Mouse (Mus musculus): Measurements from ENCODE around the gene Apold1.
A peak's percentile ranks its signal among the peaks of the same experiment; 100 is the strongest.

Gene Apold1

DNA sequence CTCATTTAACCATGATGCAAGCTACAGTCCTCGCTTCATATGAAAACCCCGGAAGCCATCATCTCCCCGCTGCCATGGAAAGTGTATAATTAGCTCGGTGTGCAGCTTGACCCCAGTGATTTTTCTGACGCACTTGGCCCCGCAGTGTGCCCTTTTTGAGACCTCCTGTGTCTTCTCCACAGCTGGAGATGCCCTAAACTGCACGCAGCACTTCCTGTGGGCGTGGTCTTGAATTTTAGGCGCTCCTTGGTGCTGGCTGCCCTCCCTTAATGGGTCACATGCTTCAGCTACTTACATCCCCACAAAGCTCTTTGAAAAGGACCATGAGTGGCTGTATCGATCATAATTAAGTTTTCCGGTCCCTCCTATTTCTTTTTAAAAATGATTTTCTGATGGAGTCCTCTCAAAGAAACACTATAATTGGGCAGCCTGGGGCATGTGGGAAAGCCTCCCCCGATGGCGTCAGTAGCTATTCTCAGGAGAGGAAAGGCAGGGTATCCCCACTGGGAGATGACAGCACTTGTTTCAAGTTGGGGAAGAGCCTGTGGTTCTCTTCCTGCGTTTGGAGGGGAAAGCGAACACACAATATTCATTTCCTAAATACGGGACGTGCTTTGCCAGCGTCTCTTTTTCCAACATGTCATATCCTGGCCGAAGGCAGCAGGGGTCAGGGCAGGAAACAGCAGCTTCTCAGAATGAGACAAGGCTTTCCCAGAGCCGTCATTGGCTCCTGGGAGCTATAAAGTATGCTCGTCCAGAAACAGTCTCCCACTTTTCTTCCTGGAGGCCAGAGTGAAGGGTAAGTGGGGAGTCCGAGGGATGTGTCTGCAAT is at the start of gene Apold1:
TSS of gene Apold1 (plus strand) at position 488 of the 832 bp plus-strand sequence.
- DNase-seq (ENCODE audit: inconsistent ontology term): no peak

GRCm38 (mm10) chr6:134932486-134933206 is 48.9 kb upstream of the Apold1 start:
- no peak for DNase-seq (ENCODE audit: inconsistent ontology term)

DNA sequence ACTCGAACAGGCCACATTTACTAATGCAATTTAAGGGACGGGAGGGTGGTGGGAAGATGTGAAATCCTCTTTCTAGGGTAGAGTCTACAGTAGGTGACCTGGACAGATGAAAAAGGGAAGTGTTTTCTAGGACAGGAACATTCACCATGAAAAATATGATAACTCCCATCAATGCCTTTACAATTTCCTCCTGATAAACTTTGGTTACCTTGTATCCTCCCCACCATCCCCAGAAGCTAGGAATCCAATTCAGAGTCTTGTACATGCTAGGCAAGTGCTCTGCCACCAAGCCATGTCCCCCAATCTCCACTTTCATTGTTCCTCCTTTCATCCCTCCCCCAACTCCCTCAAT is 48.3 kb upstream of the Apold1 start:
- no peak for DNase-seq (ENCODE audit: inconsistent ontology term)

GRCm38 (mm10) chr6:134934305-134934704 is 47.2 kb upstream of the Apold1 start:
- no peak for DNase-seq (ENCODE audit: inconsistent ontology term)

- DNase-seq (ENCODE audit: inconsistent ontology term): no peak
These were observed 41.7 kb upstream of the Apold1 start for GRCm38 (mm10) chr6:134939781-134940180.

DNA sequence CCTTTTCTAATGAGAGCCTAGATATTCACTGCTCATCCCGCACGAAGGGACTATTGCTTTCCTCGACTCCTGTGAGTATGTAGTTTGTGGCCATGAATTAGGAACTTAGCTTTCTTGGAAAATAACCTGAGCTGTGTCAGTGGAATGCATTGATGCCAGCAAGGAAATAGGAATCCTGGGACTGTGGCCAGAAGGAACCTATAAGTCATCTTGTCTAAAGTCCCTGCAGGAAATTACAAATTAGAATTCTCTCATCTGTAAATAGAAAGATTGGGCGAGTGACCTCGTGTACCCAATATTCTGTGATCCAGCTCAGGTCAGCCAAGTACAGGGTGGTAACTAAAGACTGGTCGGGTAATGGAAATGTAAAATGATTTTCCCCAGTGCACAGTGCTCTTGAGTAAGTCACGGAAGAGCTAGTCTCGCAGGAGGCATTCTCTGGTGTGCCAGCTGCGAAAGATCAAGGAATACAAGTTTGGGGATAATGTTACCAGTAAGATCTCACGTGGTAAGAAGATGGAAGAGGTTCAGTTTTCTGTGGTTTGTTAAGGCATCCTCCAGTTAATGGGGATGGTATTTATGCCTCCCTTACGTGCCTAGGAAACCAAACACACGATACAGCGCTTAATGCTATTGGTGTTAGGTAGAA is 37.6 kb upstream of the Apold1 start:
- peak; percentile 31 for DNase-seq (ENCODE audit: inconsistent ontology term)

GRCm38 (mm10) chr6:134946054-134946453 is 35.5 kb upstream of the Apold1 start:
- peak; percentile 72 for DNase-seq (ENCODE audit: inconsistent ontology term)

DNA sequence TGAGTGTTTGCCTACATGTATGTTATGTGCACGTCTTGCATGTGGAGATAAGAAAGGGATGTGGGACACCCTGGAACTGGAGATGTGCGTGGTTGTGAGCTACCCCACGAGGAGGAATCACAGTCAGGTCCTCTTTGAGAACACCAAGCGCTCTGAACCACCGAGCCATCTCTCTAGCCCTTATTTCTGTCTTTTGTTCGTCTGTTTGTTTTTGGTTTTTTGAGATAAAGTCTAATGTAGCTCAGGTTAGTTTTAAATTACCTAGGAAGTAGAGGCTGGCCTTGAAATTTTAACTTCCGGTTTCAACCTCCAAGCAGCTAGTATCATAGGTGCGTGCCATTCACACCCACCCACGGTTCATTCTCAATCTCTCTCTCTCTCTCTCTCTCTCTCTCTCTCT is 34.7 kb upstream of the Apold1 start:
- no peak for DNase-seq (ENCODE audit: inconsistent ontology term)

DNA sequence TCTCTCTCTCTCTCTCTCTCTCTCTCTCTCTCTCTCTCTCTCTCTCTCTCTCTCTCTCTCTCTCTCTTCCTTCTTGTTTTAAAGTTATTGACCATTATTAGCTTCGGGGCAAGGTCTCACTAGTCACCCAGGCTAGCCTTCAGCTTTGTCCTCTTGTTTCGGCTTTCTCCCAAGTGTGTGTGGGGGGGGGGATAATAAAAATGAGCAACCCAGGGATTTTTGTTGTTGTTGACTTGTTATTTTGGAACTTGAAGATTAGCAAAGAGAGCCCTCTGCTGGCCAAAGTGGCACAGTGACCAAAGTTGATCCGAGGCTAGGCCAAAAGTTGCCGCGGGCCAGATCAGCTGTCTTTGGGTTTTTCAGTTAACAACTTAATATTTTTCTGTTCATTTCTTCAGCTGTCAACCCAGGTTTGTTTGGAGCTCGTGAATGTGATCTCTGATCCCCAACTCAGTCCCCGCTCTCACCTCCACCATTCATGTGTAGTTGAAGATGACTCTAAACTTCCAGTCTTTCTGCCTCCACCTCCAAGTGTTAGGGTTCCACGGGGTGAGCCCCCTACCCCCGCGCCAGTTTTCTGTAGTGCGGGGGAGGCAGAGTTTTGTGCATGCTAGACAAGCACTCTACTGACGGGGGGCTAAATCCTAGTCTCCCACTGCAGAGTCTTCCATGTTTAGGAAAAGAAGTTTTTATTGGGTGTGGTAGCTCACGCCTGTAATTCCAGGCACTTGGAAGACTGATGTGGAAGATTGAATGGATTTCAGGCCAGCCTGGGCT is 34.0 kb upstream of the Apold1 start:
- peak; percentile 83 for DNase-seq (ENCODE audit: inconsistent ontology term)

- no peak for DNase-seq (ENCODE audit: inconsistent ontology term)
These were observed 32.9 kb upstream of the Apold1 start for GRCm38 (mm10) chr6:134948522-134949061.

DNA sequence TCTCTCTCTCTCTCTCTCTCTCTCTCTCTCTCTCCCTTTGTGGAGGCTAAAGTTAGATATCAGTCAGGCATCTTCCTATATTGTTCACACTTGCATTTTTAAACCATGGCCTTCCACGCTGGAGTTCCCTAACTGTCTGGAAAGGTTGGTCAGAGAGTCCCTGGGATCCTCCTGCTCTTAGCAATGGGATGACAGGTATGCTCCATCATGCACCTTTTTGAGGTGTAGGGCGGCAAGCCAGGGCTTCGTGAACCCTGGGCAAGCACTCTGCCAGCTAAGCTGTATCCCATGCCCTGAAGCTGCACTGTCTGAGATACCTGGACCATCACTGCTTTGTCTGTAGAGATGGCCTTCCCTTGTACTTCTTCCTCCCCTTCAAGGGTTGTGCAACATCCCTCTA is 32.3 kb upstream of the Apold1 start:
- DNase-seq (ENCODE audit: inconsistent ontology term): no peak

DNA sequence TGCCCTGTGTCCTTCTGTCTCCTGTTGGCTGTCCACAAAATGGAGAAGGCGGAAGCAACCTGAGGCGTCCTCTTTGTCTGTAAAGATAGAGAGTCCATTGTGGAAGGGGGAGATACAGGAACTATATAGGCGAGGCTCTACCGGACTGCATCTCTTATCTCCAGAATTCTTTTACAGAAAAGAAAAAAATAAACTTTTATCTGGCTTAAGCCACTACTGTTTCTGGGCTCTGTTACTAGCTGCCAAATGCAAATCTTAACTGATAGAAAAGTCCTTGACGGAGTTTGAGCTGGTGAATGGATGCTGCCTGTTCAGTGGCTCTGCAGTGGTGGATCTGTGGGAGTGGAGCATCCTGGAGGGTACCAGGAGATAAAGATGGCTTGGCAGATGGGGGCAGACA is 30.2 kb upstream of the Apold1 start:
- no peak for DNase-seq (ENCODE audit: inconsistent ontology term)

DNA sequence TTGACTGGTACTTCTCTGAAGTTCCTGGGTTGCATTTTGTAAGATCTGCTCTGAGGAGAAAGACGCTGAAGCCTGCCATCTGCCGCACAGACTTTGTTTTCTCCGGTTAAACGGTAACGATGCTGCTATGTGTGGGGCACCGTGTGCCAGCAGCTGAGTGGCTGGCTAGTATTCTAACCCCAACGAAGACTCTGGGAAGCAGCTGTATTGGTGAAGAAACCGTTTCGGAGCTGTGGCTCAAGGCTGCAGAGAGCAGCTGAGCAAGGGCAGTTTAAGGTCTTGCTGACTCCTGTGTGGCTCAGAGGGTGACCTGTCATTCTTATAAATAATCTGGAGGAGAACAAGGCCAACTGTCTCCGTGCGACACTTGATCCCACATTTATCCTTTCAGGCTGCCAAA is 27.5 kb upstream of the Apold1 start:
- no peak for DNase-seq (ENCODE audit: inconsistent ontology term)

GRCm38 (mm10) chr6:134956388-134956787 is 25.1 kb upstream of the Apold1 start:
- no peak for DNase-seq (ENCODE audit: inconsistent ontology term)

- no peak for DNase-seq (ENCODE audit: inconsistent ontology term)
These were observed 20.2 kb upstream of the Apold1 start for GRCm38 (mm10) chr6:134961286-134961685.

DNA sequence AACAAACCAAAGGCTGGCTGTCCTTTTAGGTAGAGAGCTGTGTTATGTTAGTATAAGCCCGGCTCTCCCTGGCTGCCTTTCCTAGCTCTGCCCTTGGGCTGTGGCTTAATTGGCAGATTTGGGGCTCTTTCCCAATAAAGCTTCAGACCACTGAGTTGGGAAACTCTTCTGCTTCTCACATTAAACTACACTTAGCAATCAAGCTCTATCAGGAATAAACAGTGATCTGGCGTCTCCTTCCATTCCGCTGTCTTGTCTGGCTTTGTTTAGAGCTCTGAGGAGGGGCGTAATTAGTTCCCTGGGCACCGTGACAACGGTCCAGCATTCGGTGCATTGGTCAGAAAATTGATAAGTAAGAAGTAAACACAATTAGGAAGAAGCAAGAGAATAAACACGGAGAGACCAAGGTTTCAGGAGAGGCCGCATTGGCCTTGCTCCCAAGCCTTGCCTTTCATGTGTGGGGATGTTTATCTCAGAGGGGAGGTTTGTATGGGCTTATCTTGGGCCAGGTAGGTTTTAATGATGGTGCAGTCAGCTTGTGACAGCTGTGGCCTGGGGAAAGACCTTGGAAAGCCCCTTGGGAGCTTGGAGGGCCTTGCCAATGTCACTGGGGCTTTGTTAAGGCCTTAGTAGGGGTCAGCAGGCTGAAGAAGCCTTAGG is 19.5 kb upstream of the Apold1 start:
- peak; percentile 40 for DNase-seq (ENCODE audit: inconsistent ontology term)

GRCm38 (mm10) chr6:134962518-134962893 is 19.0 kb upstream of the Apold1 start:
- no peak for DNase-seq (ENCODE audit: inconsistent ontology term)

GRCm38 (mm10) chr6:134963910-134964309 is 17.6 kb upstream of the Apold1 start:
- no peak for DNase-seq (ENCODE audit: inconsistent ontology term)

DNA sequence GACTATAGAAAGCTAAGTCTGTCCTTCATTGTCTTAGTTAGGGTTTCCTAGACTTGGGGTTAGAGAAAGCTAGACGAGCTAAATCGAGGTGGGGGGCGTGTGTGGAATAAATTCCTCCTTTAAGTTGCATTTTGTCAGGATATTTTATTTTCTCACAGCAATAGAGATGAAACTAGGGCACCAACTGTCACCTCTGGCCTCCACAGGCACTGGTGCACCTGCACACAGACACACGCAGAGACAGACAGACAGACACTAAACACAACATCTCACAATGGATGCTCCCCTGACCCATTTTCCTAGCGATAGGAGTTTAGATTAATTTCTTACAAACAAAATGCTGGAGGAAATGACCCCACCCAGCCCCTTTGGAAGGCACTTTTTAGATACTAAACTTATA is 14.8 kb upstream of the Apold1 start:
- DNase-seq (ENCODE audit: inconsistent ontology term): no peak

- no peak for DNase-seq (ENCODE audit: inconsistent ontology term)
These were observed 13.2 kb upstream of the Apold1 start for GRCm38 (mm10) chr6:134968326-134968725.

GRCm38 (mm10) chr6:134969498-134969897 is 12.0 kb upstream of the Apold1 start:
- DNase-seq (ENCODE audit: inconsistent ontology term): no peak
